ENCODE assay signal across 1 mouse cellular context in the genomic region with DNA sequence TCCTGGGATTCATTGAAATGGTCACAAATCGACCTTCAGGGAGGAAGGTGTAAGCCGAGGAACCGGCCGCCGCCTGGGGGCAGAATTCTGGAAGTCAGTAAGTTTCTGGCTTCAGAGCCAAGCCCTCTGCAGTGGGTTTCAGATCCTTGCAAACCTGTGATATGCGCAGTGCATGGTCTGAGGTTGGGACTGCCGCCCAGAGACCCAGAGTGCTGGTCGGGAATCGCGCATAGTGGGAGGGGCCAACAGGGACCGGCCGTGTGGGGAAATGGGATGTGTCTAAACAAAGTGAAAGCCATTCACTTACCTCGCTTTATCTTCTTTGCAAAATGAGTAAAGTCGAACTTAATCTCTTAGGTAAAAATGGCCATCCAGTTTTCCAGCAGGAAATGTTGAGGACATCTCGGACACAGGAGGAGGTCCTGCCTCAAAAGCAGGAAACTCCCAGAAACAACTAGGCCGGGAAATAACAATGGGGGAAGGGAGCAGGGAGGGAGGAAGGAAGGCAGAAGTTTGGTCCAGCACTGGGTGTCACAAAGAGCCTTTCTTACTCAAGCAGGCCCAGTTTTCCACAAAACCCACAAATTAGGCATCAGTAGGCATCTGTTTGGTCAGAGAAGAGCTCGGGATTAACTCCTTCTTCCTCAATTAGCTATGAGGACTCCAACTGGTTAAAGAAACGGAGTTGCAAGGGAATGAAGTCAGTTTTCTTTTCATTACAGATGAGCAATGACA.
TF ChIP-seq lines count a peak whose summit lies in the region.

No protein-coding gene starts in this region.

TF ChIP-seq in C2C12, 6 proteins besides CTCF, POLR2A, EP300 and RAD21:
- TF ChIP-seq CEBPB (IDR thresholded peaks at IDR 0.05; ENCODE audit: low read depth) (no peak), MYOD1 (IDR thresholded peaks at IDR 0.05; ENCODE audit: control insufficient read depth, insufficient read length, low read depth) (no peak), FOSL1 (IDR thresholded peaks at IDR 0.05; ENCODE audit: insufficient read depth, low read length, poor library complexity, severe bottlenecking) (no peak), USF1 (IDR thresholded peaks at IDR 0.05; ENCODE audit: low read depth) (no peak), MAX (IDR thresholded peaks at IDR 0.05) (no peak), MYOG (IDR thresholded peaks at IDR 0.05; ENCODE audit: control insufficient read depth, extremely low read depth, insufficient read length) (no peak)
